Mouse (Mus musculus) MEL (cell line): ENCODE measurements around the gene Proser2. TPM values are rescaled to one million over a fixed set of nuclear protein-coding genes. Genes with fewer than 3 reads are reported as not detected.

ENCODE experiments used
- DNase-seq: peaks from one replicate; pipeline ENCODE4 v3.0.0; 2011; ENCODE audit warnings: low read depth, low spot score
- H3K27ac ChIP-seq: 2 replicates; pipeline ENCODE4 v1.5.1; 2012; ENCODE audit warnings: low read depth, mild to moderate bottlenecking, control low read depth, low read length, moderate library complexity; ENCODE audit not compliant: control insufficient read depth
- H3K27me3 ChIP-seq, 2 experiments: fragments of 150-350 bp in 1 of 2; sonication (generic) in 1 of 2; 2 replicates each; pipeline ENCODE4 v1.6.1; 2012; ENCODE audit warnings: low read length in 2 of 2, mild to moderate bottlenecking in 2 of 2, improper control_type of control experiment in 1 of 2, moderate library complexity in 1 of 2; ENCODE audit not compliant: insufficient read depth in 2 of 2, control insufficient read depth in 1 of 2
- H3K36me3 ChIP-seq, 2 experiments: 2 replicates each; pipeline ENCODE4 v1.6.1; 2012 to 2014; ENCODE audit warnings: low read length in 2 of 2, improper control_type of control experiment in 1 of 2, inconsistent platforms in 1 of 2, mild to moderate bottlenecking in 1 of 2; ENCODE audit not compliant: insufficient read depth in 2 of 2, control insufficient read depth in 1 of 2
- H3K4me1 ChIP-seq, 2 experiments: fragments of 150-350 bp in 1 of 2; sonication (generic) in 1 of 2; 2 replicates each; pipeline ENCODE4 v1.6.1; 2012; ENCODE audit warnings: low read length in 2 of 2, improper control_type of control experiment in 1 of 2, mild to moderate bottlenecking in 1 of 2; ENCODE audit not compliant: insufficient read depth in 2 of 2, control insufficient read depth in 1 of 2
- H3K4me3 ChIP-seq, 2 experiments: fragments of 150-350 bp in 1 of 2; sonication (generic) in 1 of 2; 2 replicates each; pipeline ENCODE4 v1.5.1; 2012; ENCODE audit warnings: low read depth in 2 of 2, low read length in 2 of 2, mild to moderate bottlenecking in 2 of 2, moderate library complexity in 2 of 2, control low read depth in 1 of 2, improper control_type of control experiment in 1 of 2; ENCODE audit not compliant: control insufficient read depth in 1 of 2, insufficient read depth in 1 of 2
- H3K79me2 ChIP-seq: 2 replicates; pipeline ENCODE4 v1.6.1; 2012; ENCODE audit warnings: mild to moderate bottlenecking, low read length, moderate library complexity; ENCODE audit not compliant: control insufficient read depth, poor library complexity, insufficient read depth
- H3K9ac ChIP-seq: 2 replicates; pipeline ENCODE4 v1.6.1; 2012; ENCODE audit warnings: low read depth, mild to moderate bottlenecking, control low read depth, low read length, moderate library complexity; ENCODE audit not compliant: control insufficient read depth, poor library complexity, severe bottlenecking
- H3K9me3 ChIP-seq: fragments of 150-350 bp; sonication (generic); replicated peaks from 2 replicates; pipeline ENCODE4 v1.6.1; 2012; ENCODE audit warnings: mild to moderate bottlenecking, low read length, improper control_type of control experiment, moderate library complexity; ENCODE audit not compliant: insufficient read depth
- TBP ChIP-seq: IDR thresholded peaks from 2 replicates; pipeline ENCODE4 v1.8.0; 2011; ENCODE audit warnings: low read depth, low read length, improper control_type of control experiment
- ZNF384 ChIP-seq: IDR thresholded peaks from 2 replicates; pipeline ENCODE4 v1.6.1; 2012; ENCODE audit warnings: low read depth, mild to moderate bottlenecking, inconsistent platforms, low read length, improper control_type of control experiment
- polyA plus RNA-seq, 2 experiments: library from polyadenylated mRNA; stranded (reverse) in 1 of 2; unstranded in 1 of 2; fragments of >175 nt in 1 of 2; fragments of >200 nt in 1 of 2; gene quantifications; 2 replicates each; pipeline versions ENCODE4 v1.2.1 to v1.2.4; 2012; ENCODE audit warnings: low replicate concordance in 2 of 2, low read depth in 1 of 2; ENCODE audit not compliant: insufficient read length in 2 of 2, insufficient read depth in 1 of 2, missing spikeins in 1 of 2
- total RNA-seq: library from RNA; depleted of rRNA; stranded (reverse); fragments of 300-350 nt; gene quantifications from 2 replicates; pipeline ENCODE4 v1.2.3, GENCODE M21; 2012; rRNA removed

Gene Proser2
- total and polyA plus RNA-seq, 3 experiments, result not detected

DNA sequence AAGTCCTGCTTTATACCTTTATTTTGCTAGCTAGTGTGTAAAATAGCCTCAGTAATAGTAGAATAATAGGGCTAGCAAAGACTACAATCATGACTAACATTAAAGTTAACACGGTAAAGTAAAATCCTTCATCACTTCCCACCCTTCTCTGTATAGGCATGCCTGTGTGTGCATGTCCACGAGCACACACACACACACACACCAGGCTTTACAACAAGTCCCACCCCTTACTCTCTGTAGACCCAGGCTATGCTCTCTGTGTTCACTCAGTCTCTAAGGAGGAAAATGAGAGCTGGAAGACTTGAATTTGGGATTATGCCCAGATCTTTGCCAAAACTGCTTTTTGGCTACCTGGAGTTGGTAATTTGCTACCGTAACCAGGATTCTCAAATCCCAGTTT lies 81.0 kb downstream of the Proser2 start:
- Histone ChIP-seq H3K27ac (no peak overlapping the region), H3K27me3 (no peaks in the 10 kb centered on the region), H3K79me2 (no peaks in the 10 kb centered on the region), H3K9ac (no peak overlapping the region), H3K4me3 (no peak overlapping the region), H3K9me3 (no peaks in the 10 kb centered on the region), H3K36me3 (peaks cover 0 to 18% of the 10 kb centered on the region in 2 experiments; a peak in 2 of 4 replicates), H3K4me1 (no peaks in the 10 kb centered on the region)
- DNase-seq, result no peak
- TF ChIP-seq TBP, result no peak

- Histone ChIP-seq H3K27ac (no peak overlapping the region), H3K36me3 (peaks cover 0 to 18% of the 10 kb centered on the region in 2 experiments; a peak in 2 of 4 replicates), H3K4me3 (no peak overlapping the region), H3K79me2 (no peaks in the 10 kb centered on the region), H3K9me3 (no peaks in the 10 kb centered on the region), H3K27me3 (no peaks in the 10 kb centered on the region), H3K4me1 (no peaks in the 10 kb centered on the region), H3K9ac (no peak overlapping the region)
- DNase-seq, result no peak
- no peak for TF ChIP-seq ZNF384
These were observed 81.4 kb downstream of the Proser2 start for GRCm38 (mm10) chr2:6048570-6048969.

Other genes starting within 250 kb of the Proser2 start
- gene Sec61a2, start 234.8 kb downstream of the Proser2 start, total RNA-seq, result 13.9 and 17.8 TPM in 2 replicates
- 10 to 100 TPM in 1 of 2 experiments, not detected in 1; 32.3 TPM for gene Sec61a2, start 234.8 kb downstream of the Proser2 start, polyA plus RNA-seq
- gene Dhtkd1, start 187.4 kb downstream of the Proser2 start, total RNA-seq, result 1.5 and 1.6 TPM in 2 replicates
- 1 to 10 TPM in 1 of 2 experiments, not detected in 1; 1.6 TPM for gene Dhtkd1, start 187.4 kb downstream of the Proser2 start, polyA plus RNA-seq
- gene Upf2, start 178.7 kb downstream of the Proser2 start, total RNA-seq, result 15.2 and 15.3 TPM in 2 replicates
- 10 to 100 TPM in 1 of 2 experiments, not detected in 1; 30.9 TPM for gene Upf2, start 178.7 kb downstream of the Proser2 start, polyA plus RNA-seq
- gene Echdc3, start 82.8 kb upstream of the Proser2 start, total RNA-seq, result not detected in 2 replicates
- gene Echdc3, start 82.8 kb upstream of the Proser2 start, polyA plus RNA-seq, result not detected
- 8.9 and 11.2 TPM in 2 replicates for gene Usp6nl, start 192.5 kb upstream of the Proser2 start, total RNA-seq
- 10 to 100 TPM; 24.8 to 67.1 TPM for gene Usp6nl, start 192.5 kb upstream of the Proser2 start, polyA plus RNA-seq